Mouse (Mus musculus) R1 (cell line): ENCODE results near the gene 1700056E22Rik.
A peak's percentile ranks its signal among the peaks of the same experiment; 100 is the strongest.

Experiments
- DNase-seq: peaks from one replicate; pipeline ENCODE4 v3.0.0-alpha.2; 2018; ENCODE audit warnings: low read depth, low spot score

The 1700056E22Rik gene

DNA sequence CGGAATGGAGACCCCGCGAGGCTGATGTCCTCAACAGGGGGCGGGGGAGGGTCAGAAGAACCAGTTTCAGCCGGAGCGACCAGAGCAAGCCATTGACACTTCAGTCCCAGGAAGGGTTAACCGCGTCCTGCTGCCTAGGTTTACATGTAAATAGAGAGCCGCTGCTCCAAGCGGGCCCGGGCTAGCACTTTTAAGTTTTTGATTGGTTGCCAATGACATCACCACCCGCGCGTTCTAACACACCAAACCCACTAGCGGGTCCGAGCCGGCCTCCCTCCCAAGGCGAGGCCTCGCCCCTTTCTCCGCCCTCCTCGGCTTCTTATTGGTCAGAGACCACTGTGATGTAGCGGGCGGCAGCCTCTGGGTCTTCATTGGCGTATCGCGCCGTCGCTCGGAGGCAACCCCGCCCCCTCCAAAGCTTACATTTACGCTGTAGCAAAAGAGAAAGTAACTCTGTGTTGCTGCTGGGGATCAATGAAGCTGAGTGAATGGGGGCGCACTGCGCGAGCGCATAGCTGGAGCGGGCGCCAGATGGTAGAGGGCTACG lies at the start of gene 1700056E22Rik:
1700056E22Rik (minus strand) TSS at position 291 of the 547 bp plus-strand sequence.
- DNase-seq: peak; percentile 100

- DNase-seq: no peak
Observed at GRCm38 (mm10) chr1:184083166-184083565, 49.1 kb upstream of the 1700056E22Rik start.

DNA sequence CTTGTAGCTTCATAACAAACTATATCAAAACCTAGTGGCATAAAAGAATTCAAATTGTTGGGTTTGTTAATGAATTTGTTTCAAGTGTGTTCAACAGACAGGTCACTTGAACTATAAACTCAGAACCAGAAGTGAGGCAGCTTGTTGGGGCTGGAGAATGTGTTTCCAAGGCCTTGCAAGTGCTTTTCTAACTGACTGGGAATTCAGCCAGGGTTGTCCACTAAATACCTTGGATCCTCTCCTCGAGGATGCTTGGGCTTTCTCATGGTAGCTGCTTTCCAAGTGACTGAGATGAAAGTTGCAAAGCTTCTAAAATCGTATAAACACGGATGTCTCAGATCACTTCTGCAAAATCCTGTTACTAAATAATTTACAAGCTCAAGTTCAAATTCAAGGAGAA lies 48.6 kb upstream of the 1700056E22Rik start:
- DNase-seq: no peak

DNA sequence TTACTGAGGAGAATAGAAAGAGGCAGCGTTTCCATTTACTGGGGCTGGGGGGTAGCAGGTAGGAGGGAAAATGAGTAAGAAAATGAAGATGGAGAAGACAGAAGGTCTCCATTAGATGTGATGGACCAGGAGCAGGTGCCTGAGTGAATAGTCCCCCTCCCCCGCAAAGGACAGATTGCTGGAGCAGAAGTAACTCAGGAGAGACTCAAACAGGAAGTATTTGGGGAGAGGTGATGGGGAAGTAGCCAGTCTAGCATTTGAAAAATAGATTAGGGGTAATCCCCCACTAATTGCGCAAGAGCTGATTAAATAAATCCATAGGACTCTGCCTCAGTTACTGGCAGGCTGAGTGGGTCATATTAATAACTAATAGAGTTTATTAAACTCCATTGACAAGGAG lies 45.2 kb upstream of the 1700056E22Rik start:
- DNase-seq: no peak

DNA sequence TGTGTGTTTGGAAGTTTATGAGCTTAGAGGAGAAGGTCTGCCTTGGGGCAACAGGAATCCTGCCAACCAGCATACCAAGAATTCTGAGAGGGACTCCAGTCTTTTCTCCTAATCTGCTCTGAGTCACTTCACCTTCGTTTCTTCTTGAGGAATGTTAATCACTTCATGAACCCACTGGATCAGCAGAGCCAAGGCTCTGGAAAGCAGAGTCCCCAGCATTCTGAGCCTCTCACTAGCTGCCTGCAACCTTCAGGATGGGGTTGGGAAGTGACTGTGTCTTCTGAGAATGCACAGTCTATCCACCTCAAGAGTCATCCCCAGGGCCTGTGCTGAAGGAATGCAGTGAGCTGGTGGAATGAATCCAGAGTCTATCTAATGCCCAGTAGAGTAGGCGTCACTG lies 42.7 kb upstream of the 1700056E22Rik start:
- no peak for DNase-seq

GRCm38 (mm10) chr1:184076065-184076464 lies 42.0 kb upstream of the 1700056E22Rik start:
- DNase-seq: no peak

GRCm38 (mm10) chr1:184068971-184069370 lies 34.9 kb upstream of the 1700056E22Rik start:
- no peak for DNase-seq

- no peak for DNase-seq
Observed at GRCm38 (mm10) chr1:184067704-184068558, 33.8 kb upstream of the 1700056E22Rik start.

DNA sequence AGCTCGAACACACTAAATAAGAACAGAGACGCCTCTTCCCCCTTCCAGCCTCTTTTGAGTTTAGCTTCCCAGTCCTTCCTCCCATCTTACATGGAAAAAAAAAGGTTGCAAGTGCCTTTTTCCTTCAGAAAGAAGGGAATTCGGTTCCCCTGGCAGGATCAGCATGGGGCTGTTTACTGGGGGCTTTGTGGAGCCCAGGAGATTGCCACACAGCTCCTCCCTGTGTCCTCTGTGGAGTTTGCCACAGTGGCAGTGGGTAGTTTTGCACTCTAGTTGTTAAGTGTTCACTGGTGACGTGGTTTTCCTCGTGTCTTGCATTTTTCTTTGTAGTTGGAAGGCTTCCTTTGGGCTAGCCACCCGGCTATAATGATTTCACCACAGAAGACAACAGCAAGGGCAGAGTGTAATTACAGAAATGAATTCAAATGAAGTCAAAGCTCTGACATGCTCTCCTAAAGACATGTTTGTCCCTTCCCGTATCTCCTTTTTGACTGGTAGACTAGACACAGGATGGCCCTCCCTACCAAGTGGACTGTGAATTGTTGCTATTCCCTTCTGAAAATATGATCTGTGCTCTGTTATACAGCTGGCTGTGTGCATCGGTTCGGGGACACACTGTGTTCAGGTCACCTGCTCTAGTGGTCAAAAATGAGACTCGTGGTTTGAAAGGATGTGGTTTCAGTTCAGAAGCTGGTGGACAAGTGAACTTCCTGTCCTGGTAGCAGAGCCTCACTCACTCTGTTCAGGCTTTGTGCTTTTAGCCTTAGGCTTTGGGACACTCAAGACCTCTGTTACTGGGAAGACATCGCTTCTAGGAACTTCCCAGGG lies 32.6 kb upstream of the 1700056E22Rik start:
- DNase-seq: no peak

GRCm38 (mm10) chr1:184065589-184066361 lies 31.7 kb upstream of the 1700056E22Rik start:
- DNase-seq: peak; percentile 10

- DNase-seq: no peak
Observed at GRCm38 (mm10) chr1:184064306-184064705, 30.2 kb upstream of the 1700056E22Rik start.

GRCm38 (mm10) chr1:184061901-184062300 lies 27.8 kb upstream of the 1700056E22Rik start:
- no peak for DNase-seq

GRCm38 (mm10) chr1:184060828-184061734 lies 27.0 kb upstream of the 1700056E22Rik start:
- no peak for DNase-seq

GRCm38 (mm10) chr1:184060381-184060780 lies 26.3 kb upstream of the 1700056E22Rik start:
- no peak for DNase-seq

GRCm38 (mm10) chr1:184059814-184060213 lies 25.7 kb upstream of the 1700056E22Rik start:
- no peak for DNase-seq

DNA sequence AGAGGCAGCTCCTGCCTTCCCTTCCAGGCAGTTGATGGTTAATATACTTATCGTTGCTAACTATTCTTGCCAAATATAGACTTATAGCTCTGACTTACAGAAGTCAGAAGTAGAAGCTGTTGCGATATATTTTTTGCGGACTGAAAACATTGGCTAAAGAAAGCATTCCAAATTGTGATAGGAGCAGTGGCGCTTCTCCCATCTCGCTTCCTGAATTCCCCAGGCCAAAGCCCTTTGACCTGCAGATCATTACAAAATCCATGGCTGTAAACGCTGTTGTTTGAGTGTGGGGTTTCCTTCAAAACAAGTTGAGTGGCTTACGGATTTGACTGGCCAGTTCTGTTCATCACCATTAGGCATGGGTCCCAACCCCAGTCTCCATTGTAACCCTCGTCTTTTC lies 24.1 kb upstream of the 1700056E22Rik start:
- no peak for DNase-seq

DNA sequence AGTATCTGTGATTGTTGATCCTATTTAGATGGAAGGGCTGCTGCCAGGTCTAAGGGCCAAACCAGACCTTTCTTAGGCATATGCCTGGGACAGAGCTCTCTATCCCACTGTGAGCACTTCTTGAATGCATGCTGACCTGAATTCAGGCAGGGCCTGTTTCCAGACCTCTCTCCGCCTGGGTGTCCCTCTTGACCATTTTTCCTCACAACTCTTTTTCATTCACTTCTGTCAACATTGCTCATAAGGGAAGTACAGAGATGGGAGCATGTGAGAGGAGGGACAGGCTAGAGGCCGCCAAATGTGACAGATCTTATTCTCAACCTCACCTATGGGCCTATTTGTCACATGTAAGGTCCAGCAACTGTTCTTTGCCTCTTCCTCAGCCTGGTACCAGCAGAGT lies 20.1 kb upstream of the 1700056E22Rik start:
- no peak for DNase-seq

DNA sequence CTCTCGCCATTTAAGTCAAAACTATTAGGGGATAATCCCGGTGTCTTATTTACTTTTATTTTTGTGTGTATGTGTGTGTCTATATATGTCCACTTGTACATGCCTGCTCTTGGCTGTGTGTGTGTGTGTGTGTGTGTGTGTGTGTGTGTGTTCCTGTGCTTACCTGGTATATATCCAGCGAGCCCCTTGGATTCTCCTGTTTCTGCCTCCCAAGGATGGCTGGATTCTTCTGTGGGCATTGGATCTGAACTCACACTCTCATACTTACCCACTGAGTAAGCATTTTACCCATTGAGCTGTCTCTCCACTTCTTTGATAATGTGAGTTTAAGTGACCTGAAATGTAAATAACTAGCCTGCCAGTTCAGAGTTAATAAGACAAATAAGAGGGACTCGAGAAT lies 19.6 kb upstream of the 1700056E22Rik start:
- DNase-seq: no peak

GRCm38 (mm10) chr1:184053141-184053540 lies 19.0 kb upstream of the 1700056E22Rik start:
- no peak for DNase-seq

DNA sequence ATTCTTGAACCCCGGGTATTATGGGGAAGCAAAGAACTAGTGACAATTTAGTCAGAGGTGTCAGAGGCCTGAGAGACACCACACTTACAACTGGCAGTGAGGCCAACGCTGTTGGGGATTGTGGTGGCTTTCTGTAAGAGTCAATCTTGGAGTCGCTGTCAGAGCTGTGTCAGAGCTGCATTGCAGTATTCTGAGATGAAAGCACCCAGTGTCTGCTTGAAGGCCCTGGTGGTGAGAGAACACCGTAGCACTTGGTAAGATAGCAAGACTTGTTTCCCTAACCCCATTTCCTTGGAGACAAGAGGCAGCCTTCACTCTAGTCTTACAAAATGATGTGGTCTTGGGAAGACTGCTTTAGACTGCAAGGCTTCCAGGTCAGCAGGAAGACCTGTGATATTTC lies 18.2 kb upstream of the 1700056E22Rik start:
- no peak for DNase-seq
